Mouse (Mus musculus): ENCODE measurements around the gene Ccnjl. TPM values are rescaled to one million over a fixed set of nuclear protein-coding genes. Genes with fewer than 3 reads are reported as not detected.

Ccnjl gene
- polyA plus RNA-seq, 1 experiment from 2014 or later = 8.1 TPM

GRCm38 (mm10) chr11:43539863-43540262 lies 11.3 kb downstream of the Ccnjl start:
- Histone ChIP-seq H3K9ac (ENCODE audit: low read depth, low read length) (no peak overlapping the region), H3K27ac (replicated peaks; ENCODE audit: low read depth, low read length) (no peak overlapping the region), H3K4me3 (ENCODE audit: low read depth, low read length) (no peak overlapping the region), H3K4me2 (ENCODE audit: low read depth, low read length) (no peak overlapping the region), H3K9me3 (ENCODE audit: control insufficient read depth, low read length) (no peaks in the 10 kb centered on the region), H3K27me3 (replicated peaks; ENCODE audit: control insufficient read depth, insufficient read depth, low read length) (no peaks in the 10 kb centered on the region), H3K4me1 (ENCODE audit: control insufficient read depth, insufficient read depth, low read length) (peaks cover 4% of the 10 kb centered on the region), H3K36me3 (ENCODE audit: control insufficient read depth, insufficient read depth, low read length) (peaks cover 13% of the 10 kb centered on the region; the same call in 1 of the 2 replicates)
- DNase-seq (ENCODE audit: low spot score) (peak; percentile 73), ATAC-seq (ENCODE audit: low read depth) (peak; percentile 85)
- 15% methylated on average over 6 of the region's 6 CpGs for WGBS

GRCm38 (mm10) chr11:43543711-43544466 lies 15.3 kb downstream of the Ccnjl start:
- 86% methylated on average over 15 of the region's 15 CpGs for WGBS
- Histone ChIP-seq H3K4me1 (ENCODE audit: control insufficient read depth, insufficient read depth, low read length) (peaks cover 10% of the 10 kb centered on the region), H3K27ac (replicated peaks; ENCODE audit: low read depth, low read length) (no peak overlapping the region), H3K27me3 (replicated peaks; ENCODE audit: control insufficient read depth, insufficient read depth, low read length) (no peaks in the 10 kb centered on the region), H3K9me3 (ENCODE audit: control insufficient read depth, low read length) (no peaks in the 10 kb centered on the region), H3K4me3 (ENCODE audit: low read depth, low read length) (no peak overlapping the region), H3K36me3 (ENCODE audit: control insufficient read depth, insufficient read depth, low read length) (no peaks in the 10 kb centered on the region), H3K9ac (ENCODE audit: low read depth, low read length) (no peak overlapping the region), H3K4me2 (ENCODE audit: low read depth, low read length) (no peak overlapping the region)
- DNase-seq (ENCODE audit: low spot score) (no peak), ATAC-seq (ENCODE audit: low read depth) (no peak)

- DNase-seq (ENCODE audit: low spot score) = no peak
- no peak for ATAC-seq (ENCODE audit: low read depth)
- Histone ChIP-seq H3K36me3 (ENCODE audit: control insufficient read depth, insufficient read depth, low read length) (no peaks in the 10 kb centered on the region), H3K9me3 (ENCODE audit: control insufficient read depth, low read length) (no peaks in the 10 kb centered on the region), H3K27ac (replicated peaks; ENCODE audit: low read depth, low read length) (no peak overlapping the region), H3K4me3 (ENCODE audit: low read depth, low read length) (no peak overlapping the region), H3K4me1 (ENCODE audit: control insufficient read depth, insufficient read depth, low read length) (peaks cover 10% of the 10 kb centered on the region), H3K9ac (ENCODE audit: low read depth, low read length) (no peak overlapping the region), H3K4me2 (ENCODE audit: low read depth, low read length) (no peak overlapping the region), H3K27me3 (replicated peaks; ENCODE audit: control insufficient read depth, insufficient read depth, low read length) (no peaks in the 10 kb centered on the region)
- WGBS = 75% methylated on average over 7 of the region's 7 CpGs
Observed at GRCm38 (mm10) chr11:43544819-43545218, 16.2 kb downstream of the Ccnjl start.

GRCm38 (mm10) chr11:43545873-43546475 lies 17.4 kb downstream of the Ccnjl start:
- WGBS = 44% methylated on average over 16 of the region's 16 CpGs
- H3K27ac ChIP-seq (replicated peaks; ENCODE audit: low read depth, low read length) = no peak overlapping the region
- 0 out of 2 replicates have a peak overlapping the region, but pooled peaks have one; percentile 4 for H3K4me2 ChIP-seq (ENCODE audit: low read depth, low read length)

GRCm38 (mm10) chr11:43546678-43547077 lies 18.1 kb downstream of the Ccnjl start:
- Histone ChIP-seq H3K9me3 (ENCODE audit: control insufficient read depth, low read length) (no peaks in the 10 kb centered on the region), H3K4me1 (ENCODE audit: control insufficient read depth, insufficient read depth, low read length) (peaks cover 10% of the 10 kb centered on the region; the same call in 1 of the 2 replicates), H3K9ac (ENCODE audit: low read depth, low read length) (no peak overlapping the region), H3K36me3 (ENCODE audit: control insufficient read depth, insufficient read depth, low read length) (no peaks in the 10 kb centered on the region), H3K27me3 (replicated peaks; ENCODE audit: control insufficient read depth, insufficient read depth, low read length) (no peaks in the 10 kb centered on the region), H3K4me2 (ENCODE audit: low read depth, low read length) (no peak overlapping the region), H3K4me3 (ENCODE audit: low read depth, low read length) (no peak overlapping the region), H3K27ac (replicated peaks; ENCODE audit: low read depth, low read length) (no peak overlapping the region)
- no peak for DNase-seq (ENCODE audit: low spot score)
- ATAC-seq (ENCODE audit: low read depth) = no peak
- 49% methylated on average over 4 of the region's 4 CpGs for WGBS

More at GRCm38 (mm10) chr11:43545873-43546475, 17.4 kb downstream of the Ccnjl start:
- H3K9me3 ChIP-seq (ENCODE audit: control insufficient read depth, low read length) = no peaks in the 10 kb centered on the region
- DNase-seq (ENCODE audit: low spot score) (no peak), ATAC-seq (ENCODE audit: low read depth) (no peak)
- H3K4me1 ChIP-seq (ENCODE audit: control insufficient read depth, insufficient read depth, low read length) = peaks cover 10% of the 10 kb centered on the region; the same call in 1 of the 2 replicates
- no peaks in the 10 kb centered on the region for H3K27me3 ChIP-seq (replicated peaks; ENCODE audit: control insufficient read depth, insufficient read depth, low read length)
- H3K4me3 ChIP-seq (ENCODE audit: low read depth, low read length) = no peak overlapping the region
- no peaks in the 10 kb centered on the region for H3K36me3 ChIP-seq (ENCODE audit: control insufficient read depth, insufficient read depth, low read length)
- no peak overlapping the region for H3K9ac ChIP-seq (ENCODE audit: low read depth, low read length)

GRCm38 (mm10) chr11:43548148-43548547 lies 19.6 kb downstream of the Ccnjl start:
- ATAC-seq (ENCODE audit: low read depth) = peak; percentile 70; the same call in 1 of the 2 replicates
- Histone ChIP-seq H3K36me3 (ENCODE audit: control insufficient read depth, insufficient read depth, low read length) (no peaks in the 10 kb centered on the region), H3K4me1 (ENCODE audit: control insufficient read depth, insufficient read depth, low read length) (peaks cover 10% of the 10 kb centered on the region; the same call in 1 of the 2 replicates), H3K9me3 (ENCODE audit: control insufficient read depth, low read length) (no peaks in the 10 kb centered on the region), H3K27ac (replicated peaks; ENCODE audit: low read depth, low read length) (no peak overlapping the region), H3K27me3 (replicated peaks; ENCODE audit: control insufficient read depth, insufficient read depth, low read length) (no peaks in the 10 kb centered on the region), H3K4me2 (ENCODE audit: low read depth, low read length) (no peak overlapping the region), H3K9ac (ENCODE audit: low read depth, low read length) (no peak overlapping the region), H3K4me3 (ENCODE audit: low read depth, low read length) (no peak overlapping the region)
- DNase-seq (ENCODE audit: low spot score) = peak; percentile 81
- 19% methylated on average over 7 of the region's 7 CpGs for WGBS

GRCm38 (mm10) chr11:43548657-43549435 lies 20.3 kb downstream of the Ccnjl start:
- H3K4me2 ChIP-seq (ENCODE audit: low read depth, low read length) = no peak overlapping the region
- no peaks in the 10 kb centered on the region for H3K9me3 ChIP-seq (ENCODE audit: control insufficient read depth, low read length)
- H3K36me3 ChIP-seq (ENCODE audit: control insufficient read depth, insufficient read depth, low read length) = no peaks in the 10 kb centered on the region
- peaks cover 10% of the 10 kb centered on the region; the same call in 1 of the 2 replicates for H3K4me1 ChIP-seq (ENCODE audit: control insufficient read depth, insufficient read depth, low read length)
- H3K9ac ChIP-seq (ENCODE audit: low read depth, low read length) = no peak overlapping the region
- no peak overlapping the region for H3K4me3 ChIP-seq (ENCODE audit: low read depth, low read length)
- 59% methylated on average over 12 of the region's 12 CpGs for WGBS
- no peak for ATAC-seq (ENCODE audit: low read depth)
- DNase-seq (ENCODE audit: low spot score) = no peak
- no peaks in the 10 kb centered on the region for H3K27me3 ChIP-seq (replicated peaks; ENCODE audit: control insufficient read depth, insufficient read depth, low read length)
- H3K27ac ChIP-seq (replicated peaks; ENCODE audit: low read depth, low read length) = no peak overlapping the region

GRCm38 (mm10) chr11:43549701-43550100 lies 21.1 kb downstream of the Ccnjl start:
- no peak overlapping the region for H3K4me3 ChIP-seq (ENCODE audit: low read depth, low read length)
- 40% methylated on average over 11 of the region's 11 CpGs for WGBS
- H3K36me3 ChIP-seq (ENCODE audit: control insufficient read depth, insufficient read depth, low read length) = no peaks in the 10 kb centered on the region
- H3K9me3 ChIP-seq (ENCODE audit: control insufficient read depth, low read length) = no peaks in the 10 kb centered on the region
- no peaks in the 10 kb centered on the region for H3K27me3 ChIP-seq (replicated peaks; ENCODE audit: control insufficient read depth, insufficient read depth, low read length)
- no peak overlapping the region for H3K9ac ChIP-seq (ENCODE audit: low read depth, low read length)
- ATAC-seq (ENCODE audit: low read depth) = no peak
- DNase-seq (ENCODE audit: low spot score) = no peak
- H3K4me1 ChIP-seq (ENCODE audit: control insufficient read depth, insufficient read depth, low read length) = peaks cover 10% of the 10 kb centered on the region; the same call in 1 of the 2 replicates
- H3K27ac ChIP-seq (replicated peaks; ENCODE audit: low read depth, low read length) = no peak overlapping the region
- H3K4me2 ChIP-seq (ENCODE audit: low read depth, low read length) = no peak overlapping the region

Data from embryonic facial prominence, embryonic 14.5 days (tissue).